Mouse (Mus musculus) limb, embryonic 10.5 days (tissue): ENCODE results near the gene Mtmr12. TPM values are rescaled to one million over a fixed set of nuclear protein-coding genes. Genes with fewer than 3 reads are reported as not detected.

Source experiments
- DNase-seq: peaks from one replicate; pipeline ENCODE4 v3.0.0-alpha.2; 2017; ENCODE audit warnings: low spot score
- H3K27ac ChIP-seq: fragments of 300-500 bp; sonication (generic); 2 replicates; pipeline ENCODE4 v1.5.1; 2016; ENCODE audit warnings: mild to moderate bottlenecking
- H3K27me3 ChIP-seq: fragments of 300-500 bp; sonication (generic); 2 replicates; pipeline ENCODE4 v1.6.1; 2016; ENCODE audit warnings: low read depth, mild to moderate bottlenecking; ENCODE audit not compliant: poor library complexity, severe bottlenecking
- H3K36me3 ChIP-seq: fragments of 300-500 bp; sonication (generic); 2 replicates; pipeline ENCODE4 v1.6.1; 2016; ENCODE audit warnings: mild to moderate bottlenecking, moderate library complexity
- H3K4me1 ChIP-seq: fragments of 300-500 bp; sonication (generic); 2 replicates; pipeline ENCODE4 v1.6.1; 2016
- H3K4me3 ChIP-seq: fragments of 300-500 bp; sonication (generic); 2 replicates; pipeline ENCODE4 v1.5.1; 2016; ENCODE audit warnings: mild to moderate bottlenecking, moderate library complexity
- H3K9me3 ChIP-seq: fragments of 300-500 bp; sonication (generic); replicated peaks from 2 replicates; pipeline ENCODE4 v1.6.1; 2016; ENCODE audit warnings: mild to moderate bottlenecking
- WGBS: fragments of 180-500 bp; shearing (Covaris S2); methylation state at CpG from one replicate; pipeline ENCODE4 v1.1.7; 2016; 5-methylcytosine and 5-hydroxymethylcytosine counted together
- polyA plus RNA-seq: library from polyadenylated mRNA; unstranded; fragments of >200 nt; fragmentation: Nextera tagmentation; extraction: Ambion mirVana; gene quantifications from 2 replicates; pipeline ENCODE4 v1.2.1, GENCODE M21; 2016

Gene Mtmr12
- polyA plus RNA-seq, 1 experiment from 2014 or later: 22.3 TPM

DNA sequence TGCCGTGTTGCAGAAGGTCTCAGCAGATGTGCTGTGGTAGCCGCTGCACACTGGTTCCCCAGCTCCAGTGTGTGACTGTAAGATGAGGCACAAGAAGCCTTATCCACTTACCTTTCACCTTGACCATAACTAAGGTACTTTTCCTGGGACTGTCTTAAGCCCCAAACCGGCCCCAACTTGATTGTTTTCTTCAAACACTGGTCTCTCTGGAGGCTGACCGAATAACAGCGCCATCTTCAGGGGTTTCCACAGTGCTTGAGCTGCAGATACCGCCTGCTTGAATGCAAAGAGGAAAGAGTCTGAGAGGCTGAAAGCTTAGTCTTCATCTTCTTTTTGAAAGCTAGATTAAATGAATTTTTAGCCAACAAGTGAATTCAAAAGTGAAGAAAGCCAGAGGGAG is 26.6 kb downstream of the Mtmr12 start:
- H3K9me3 ChIP-seq: no peaks in the 10 kb centered on the region
- H3K4me1 ChIP-seq: peaks cover 22% of the 10 kb centered on the region
- 85% methylated on average over 6 of the region's 6 CpGs for WGBS
- no peak overlapping the region for H3K4me3 ChIP-seq
- DNase-seq: no peak
- no peak overlapping the region for H3K27ac ChIP-seq
- peaks cover 37% of the 10 kb centered on the region for H3K36me3 ChIP-seq
- no peaks in the 10 kb centered on the region for H3K27me3 ChIP-seq

DNA sequence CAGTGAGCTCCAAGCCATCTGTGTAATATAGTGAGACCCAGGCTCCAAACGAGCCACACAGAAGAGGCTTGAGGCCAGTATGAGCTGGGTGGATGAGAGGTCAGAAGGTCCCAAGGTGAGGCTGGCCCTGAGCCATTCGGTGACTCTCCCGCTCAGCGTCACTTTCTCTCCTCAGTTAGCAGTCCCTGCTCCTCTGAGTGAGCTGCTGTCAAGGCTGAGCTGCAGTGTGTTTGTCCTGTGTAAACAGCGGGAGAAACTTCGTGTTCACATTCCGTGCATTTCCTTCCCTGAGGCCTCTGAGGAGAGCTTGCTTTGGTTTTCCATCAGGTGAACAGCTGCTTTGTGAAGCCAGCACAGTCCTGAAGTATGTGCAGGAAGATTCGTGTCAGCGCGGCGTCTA is 27.6 kb downstream of the Mtmr12 start:
- H3K36me3 ChIP-seq: peaks cover 46% of the 10 kb centered on the region
- no peak overlapping the region for H3K4me3 ChIP-seq
- H3K27ac ChIP-seq: 0 out of 2 replicates have a peak overlapping the region, but pooled peaks have one; percentile 33
- H3K4me1 ChIP-seq: peaks cover 22% of the 10 kb centered on the region
- no peak for DNase-seq
- no peaks in the 10 kb centered on the region for H3K27me3 ChIP-seq
- 76% methylated on average over 11 of the region's 11 CpGs for WGBS
- no peaks in the 10 kb centered on the region for H3K9me3 ChIP-seq

DNA sequence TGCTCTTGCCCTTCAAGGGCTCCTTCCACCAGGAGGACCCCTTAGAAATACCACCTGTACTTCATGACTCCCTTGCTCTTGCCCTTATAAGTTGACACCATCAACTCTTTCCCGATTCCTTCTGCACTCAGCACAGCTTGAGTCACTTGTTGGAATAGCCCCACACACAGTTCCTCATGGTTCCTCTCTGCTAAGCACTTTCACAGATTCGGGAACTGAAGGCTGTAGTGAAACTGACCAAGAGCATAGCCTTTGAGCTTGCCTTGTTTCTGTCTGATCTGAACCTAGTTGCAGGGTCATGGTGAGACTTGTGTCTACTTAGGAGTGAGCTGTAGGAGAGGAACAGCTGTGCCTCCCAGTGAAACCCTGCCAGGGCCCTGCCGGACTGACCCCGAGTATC is 28.2 kb downstream of the Mtmr12 start:
- 88% methylated on average over 4 of the region's 4 CpGs for whole genome bisulfite sequencing
- Histone ChIP-seq H3K9me3 (no peaks in the 10 kb centered on the region), H3K36me3 (peaks cover 52% of the 10 kb centered on the region), H3K4me3 (no peak overlapping the region), H3K27ac (0 out of 2 replicates have a peak overlapping the region, but pooled peaks have one; percentile 33), H3K27me3 (no peaks in the 10 kb centered on the region), H3K4me1 (peaks cover 22% of the 10 kb centered on the region)
- DNase-seq: no peak

DNA sequence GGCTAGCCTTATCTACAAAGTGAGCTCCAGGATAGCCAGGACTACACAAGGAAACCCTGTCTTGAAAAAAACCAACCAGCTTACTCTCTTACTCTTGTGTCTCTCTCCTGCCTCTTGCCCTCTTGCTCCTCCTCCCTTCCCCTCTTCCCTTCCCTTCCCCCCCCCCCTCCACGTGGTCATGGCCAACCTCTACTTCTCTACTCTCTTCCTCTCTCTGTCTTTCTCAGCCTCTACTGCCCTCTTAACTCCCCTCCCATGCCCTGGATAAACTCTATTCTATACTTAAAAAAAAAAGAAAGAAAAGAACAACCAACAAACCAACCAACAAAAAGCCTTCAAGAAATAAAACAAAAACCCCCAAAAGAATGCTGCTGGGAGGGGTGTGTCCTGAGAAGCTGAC is 30.7 kb downstream of the Mtmr12 start:
- H3K4me3 ChIP-seq: no peak overlapping the region
- peaks cover 72% of the 10 kb centered on the region for H3K36me3 ChIP-seq
- WGBS: 33% methylated on average over 1 of the region's 1 CpGs

DNA sequence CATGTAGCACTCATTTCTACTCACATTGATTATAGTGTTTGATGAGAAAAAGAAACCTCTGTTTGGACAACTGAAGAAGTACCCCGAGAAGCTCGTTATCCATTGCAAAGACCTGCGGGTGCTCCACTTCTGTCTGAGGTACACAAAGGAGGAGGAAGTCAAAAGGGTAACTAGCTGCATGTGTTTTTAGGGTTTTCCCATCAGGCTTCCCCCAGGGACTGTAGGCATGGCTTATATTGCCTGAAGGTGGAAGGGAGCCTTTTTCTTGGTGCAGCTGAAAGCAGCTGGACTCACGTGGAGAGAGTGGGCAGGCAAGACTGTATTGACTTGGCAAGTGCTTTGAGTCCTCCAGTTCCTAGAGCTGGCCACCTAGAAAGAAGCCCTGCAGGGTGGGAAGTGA is 31.2 kb downstream of the Mtmr12 start:
- Histone ChIP-seq H3K4me3 (no peak overlapping the region), H3K27me3 (no peaks in the 10 kb centered on the region), H3K9me3 (no peaks in the 10 kb centered on the region), H3K27ac (no peak overlapping the region), H3K36me3 (peaks cover 72% of the 10 kb centered on the region), H3K4me1 (peaks cover 13% of the 10 kb centered on the region; the same call in 1 of the 2 replicates)
- WGBS: 73% methylated on average over 4 of the region's 4 CpGs
- DNase-seq: no peak

More for the DNA sequence above, 30.7 kb downstream of the Mtmr12 start:
- Histone ChIP-seq H3K9me3 (no peaks in the 10 kb centered on the region), H3K27me3 (no peaks in the 10 kb centered on the region), H3K4me1 (peaks cover 15% of the 10 kb centered on the region), H3K27ac (no peak overlapping the region)
- no peak for DNase-seq

DNA sequence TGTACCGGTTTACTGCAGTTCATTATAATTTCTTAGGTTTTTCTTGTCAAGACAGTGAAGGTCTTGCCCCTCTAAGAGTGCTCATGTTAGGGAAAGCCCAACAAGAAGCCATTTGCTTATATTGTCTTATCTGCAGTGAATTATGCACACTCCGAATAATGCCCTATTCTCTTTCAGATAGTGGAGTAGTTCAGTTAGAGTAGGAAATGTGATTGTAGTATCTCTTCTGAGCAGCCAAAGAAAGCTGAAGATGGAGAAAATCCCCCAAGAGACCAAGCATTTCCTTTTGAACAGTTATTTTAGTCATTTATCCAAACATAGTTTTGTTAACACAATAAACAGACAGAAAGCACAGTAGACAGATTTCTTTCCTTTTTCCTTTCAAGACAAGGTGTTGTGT is 32.1 kb downstream of the Mtmr12 start:
- Histone ChIP-seq H3K36me3 (peaks cover 66% of the 10 kb centered on the region), H3K27me3 (no peaks in the 10 kb centered on the region), H3K9me3 (no peaks in the 10 kb centered on the region), H3K4me3 (no peak overlapping the region), H3K27ac (no peak overlapping the region), H3K4me1 (peaks cover 13% of the 10 kb centered on the region; the same call in 1 of the 2 replicates)
- no peak for DNase-seq
- 88% methylated on average over 2 of the region's 2 CpGs for WGBS

DNA sequence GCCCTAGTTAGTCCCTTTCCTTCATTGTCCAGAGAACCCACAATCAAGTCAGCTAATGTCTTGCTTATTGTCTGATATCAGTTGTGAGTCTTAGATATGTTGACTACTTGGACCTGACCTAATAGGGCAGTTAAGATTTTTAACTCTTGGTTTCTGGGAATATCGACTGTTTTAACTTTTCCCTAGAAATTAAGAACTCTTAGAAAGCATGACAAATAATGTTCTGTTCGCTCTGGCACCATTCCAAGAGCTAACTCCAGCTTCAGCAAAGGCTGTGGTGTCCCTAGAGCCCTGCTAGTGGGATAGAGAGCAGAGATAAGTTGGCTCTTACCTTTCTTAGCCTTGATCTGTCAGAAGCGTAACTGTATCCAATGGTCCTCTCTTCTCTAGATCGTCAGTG is 32.7 kb downstream of the Mtmr12 start:
- Histone ChIP-seq H3K27ac (no peak overlapping the region), H3K4me3 (no peak overlapping the region), H3K27me3 (no peaks in the 10 kb centered on the region), H3K4me1 (peaks cover 9% of the 10 kb centered on the region; the same call in 1 of the 2 replicates), H3K36me3 (peaks cover 62% of the 10 kb centered on the region), H3K9me3 (no peaks in the 10 kb centered on the region)
- no peak for DNase-seq
- WGBS: 88% methylated on average over 4 of the region's 4 CpGs

DNA sequence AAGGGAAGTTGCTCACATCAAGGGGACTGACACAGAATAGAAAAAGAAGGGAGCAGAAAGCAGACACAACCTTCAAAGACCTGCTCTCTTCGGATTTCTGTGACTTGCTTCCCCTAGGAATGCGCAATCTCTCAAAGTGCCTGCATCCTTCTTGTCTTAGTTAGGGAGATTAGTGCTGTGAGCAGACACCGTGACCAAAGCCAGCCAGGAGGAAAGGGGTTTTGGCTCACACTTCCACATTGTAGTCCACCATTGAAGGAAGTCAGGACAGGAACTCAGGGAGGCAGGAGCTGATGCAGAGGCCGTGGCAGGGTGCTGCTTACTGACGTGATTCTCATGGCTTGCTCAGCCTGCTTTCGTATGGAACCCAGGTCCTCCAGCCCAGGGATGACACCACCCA is 33.5 kb downstream of the Mtmr12 start:
- Histone ChIP-seq H3K4me1 (0 out of 2 replicates have a peak, but pooled peaks cover 7% of the 10 kb centered on the region), H3K4me3 (no peak overlapping the region), H3K27ac (no peak overlapping the region), H3K36me3 (peaks cover 58% of the 10 kb centered on the region), H3K27me3 (no peaks in the 10 kb centered on the region), H3K9me3 (no peaks in the 10 kb centered on the region)
- no peak for DNase-seq
- 89% methylated on average over 6 of the region's 6 CpGs for WGBS

DNA sequence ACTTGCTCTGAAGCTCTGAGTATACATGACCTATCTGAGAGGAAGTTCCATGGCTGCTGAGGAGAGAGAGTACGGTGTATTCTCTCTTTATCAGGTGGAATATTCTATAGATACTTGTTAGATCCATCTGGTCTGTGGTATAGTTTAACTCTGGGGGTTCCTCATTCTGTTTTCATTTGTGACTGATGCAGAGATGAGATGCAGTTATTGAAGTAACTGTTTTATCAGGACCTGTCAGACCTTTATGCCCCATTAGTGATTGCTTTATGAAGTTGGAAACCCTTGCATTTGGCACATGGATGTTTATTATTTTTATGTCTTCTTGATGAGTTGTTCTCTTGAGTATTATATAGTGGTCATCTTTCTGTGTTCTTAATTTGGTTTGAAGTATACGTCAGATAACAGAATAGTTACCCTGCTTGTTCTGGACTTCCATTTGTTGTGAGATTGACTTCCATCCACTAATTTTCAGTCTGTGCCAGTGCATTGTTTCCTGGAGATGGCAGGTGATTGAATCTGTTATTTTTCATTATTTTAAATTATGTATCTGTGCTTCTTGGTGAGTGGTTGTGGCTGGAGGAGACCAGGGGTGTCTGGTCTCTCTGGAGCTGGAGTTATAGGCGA is 36.0 kb downstream of the Mtmr12 start:
- Histone ChIP-seq H3K27me3 (no peaks in the 10 kb centered on the region), H3K4me3 (no peak overlapping the region), H3K9me3 (no peaks in the 10 kb centered on the region), H3K27ac (no peak overlapping the region), H3K4me1 (0 out of 2 replicates have a peak, but pooled peaks cover 3% of the 10 kb centered on the region), H3K36me3 (peaks cover 70% of the 10 kb centered on the region)
- WGBS: 94% methylated on average over 3 of the region's 3 CpGs
- DNase-seq: no peak

DNA sequence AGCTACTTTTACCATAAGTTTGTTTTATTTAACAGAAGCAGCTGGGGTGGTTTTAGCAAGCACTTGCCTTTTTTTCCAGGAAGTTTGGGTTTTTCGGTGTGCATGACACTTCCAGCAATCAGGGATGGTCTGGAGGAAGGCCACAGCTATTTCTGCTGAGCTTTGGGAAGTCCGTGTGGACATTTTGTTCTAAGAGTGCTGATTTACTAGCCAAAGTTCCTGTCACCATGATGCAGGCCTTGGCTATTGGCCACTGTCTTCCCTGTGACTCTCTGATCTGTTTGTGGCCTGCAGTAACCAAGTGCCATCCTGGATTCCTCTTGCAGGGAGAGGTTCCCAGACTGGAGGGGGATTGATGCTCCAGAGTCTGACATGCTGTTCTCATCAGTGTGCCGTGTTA is 39.0 kb downstream of the Mtmr12 start:
- Histone ChIP-seq H3K27me3 (no peaks in the 10 kb centered on the region), H3K9me3 (no peaks in the 10 kb centered on the region), H3K36me3 (peaks cover 55% of the 10 kb centered on the region), H3K4me3 (no peak overlapping the region), H3K4me1 (no peaks in the 10 kb centered on the region), H3K27ac (no peak overlapping the region)
- DNase-seq: no peak
- 84% methylated on average over 3 of the region's 3 CpGs for WGBS

DNA sequence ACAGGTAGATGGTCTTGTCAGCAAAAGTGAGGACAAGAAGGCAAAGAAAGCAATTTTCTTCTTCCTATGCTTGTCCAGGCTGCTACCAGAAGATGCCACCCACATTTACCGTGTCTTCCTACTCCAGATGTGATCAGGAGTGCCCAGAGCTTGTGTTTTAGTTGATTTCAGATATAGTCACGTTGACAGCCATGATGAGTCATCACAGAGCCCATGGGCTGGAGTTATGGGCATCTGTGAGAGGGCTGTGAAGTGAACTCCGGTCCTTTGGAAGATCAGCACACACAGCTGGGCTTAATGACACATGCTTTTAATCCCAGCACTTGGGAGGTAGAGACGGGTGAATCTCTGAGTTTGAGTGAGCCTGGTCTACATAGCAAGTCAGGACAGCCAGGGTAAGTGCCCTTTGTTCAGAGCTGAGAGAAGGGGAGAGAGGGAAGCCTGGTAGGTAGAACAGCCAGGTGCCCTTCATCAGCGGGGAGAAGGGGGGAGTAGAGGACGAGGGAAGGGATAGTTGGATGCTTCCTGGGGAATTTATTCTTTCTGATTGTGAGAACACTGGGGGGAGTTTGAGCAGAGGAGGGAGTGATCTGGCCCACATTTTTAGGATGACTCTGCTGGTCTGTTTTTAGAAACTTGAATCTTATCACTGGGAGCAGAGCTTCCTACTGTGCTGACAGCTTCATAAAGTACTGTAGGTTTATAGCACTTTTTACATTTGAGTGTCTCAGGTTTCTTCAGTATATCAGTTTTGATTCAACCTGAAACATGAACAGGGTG is 40.9 kb downstream of the Mtmr12 start:
- Histone ChIP-seq H3K9me3 (no peaks in the 10 kb centered on the region), H3K4me1 (no peaks in the 10 kb centered on the region), H3K4me3 (no peak overlapping the region), H3K27me3 (no peaks in the 10 kb centered on the region), H3K27ac (no peak overlapping the region), H3K36me3 (peaks cover 44% of the 10 kb centered on the region)
- DNase-seq: no peak
- 81% methylated on average over 6 of the region's 6 CpGs for WGBS

DNA sequence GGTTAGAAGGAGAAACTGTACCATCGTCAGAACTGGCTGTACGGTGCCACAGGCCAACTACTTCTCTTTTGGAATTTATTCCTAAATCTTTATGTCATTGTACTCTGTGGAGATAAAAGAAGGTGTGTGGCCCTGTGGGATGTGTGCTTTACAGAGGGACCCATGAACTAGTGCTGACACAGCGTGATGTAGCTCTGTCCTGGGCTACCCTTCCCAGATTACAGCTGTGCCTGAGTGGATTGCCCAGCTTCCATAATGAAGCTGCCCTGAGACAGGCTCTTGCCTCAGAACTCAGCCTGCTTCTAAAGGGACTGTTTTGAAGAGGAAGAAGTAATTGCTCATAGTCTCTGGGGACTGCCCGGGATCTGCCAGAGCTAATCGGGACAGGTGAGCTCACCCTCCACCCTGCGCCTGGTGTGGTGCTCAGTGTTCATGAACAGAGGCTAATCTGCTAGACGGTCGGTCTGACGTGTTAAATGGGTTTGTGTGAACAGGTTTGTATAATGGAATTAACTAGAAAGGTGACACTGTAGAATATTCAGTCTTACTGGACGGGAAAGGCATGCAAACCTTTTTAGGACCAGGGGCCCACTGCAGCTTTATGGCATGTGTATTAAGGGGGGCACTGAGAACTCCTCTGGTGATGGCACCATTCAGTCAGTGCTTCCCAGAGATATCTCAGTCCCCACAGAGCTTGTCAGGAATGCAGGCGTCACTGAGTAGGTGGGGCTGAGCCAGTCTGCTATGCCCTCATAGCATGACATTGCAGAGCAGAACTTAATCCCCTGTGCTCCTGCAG is 41.7 kb downstream of the Mtmr12 start:
- Histone ChIP-seq H3K36me3 (peaks cover 51% of the 10 kb centered on the region), H3K27ac (no peak overlapping the region), H3K4me1 (no peaks in the 10 kb centered on the region), H3K27me3 (no peaks in the 10 kb centered on the region), H3K9me3 (no peaks in the 10 kb centered on the region), H3K4me3 (no peak overlapping the region)
- WGBS: 80% methylated on average over 11 of the region's 11 CpGs
- DNase-seq: no peak

DNA sequence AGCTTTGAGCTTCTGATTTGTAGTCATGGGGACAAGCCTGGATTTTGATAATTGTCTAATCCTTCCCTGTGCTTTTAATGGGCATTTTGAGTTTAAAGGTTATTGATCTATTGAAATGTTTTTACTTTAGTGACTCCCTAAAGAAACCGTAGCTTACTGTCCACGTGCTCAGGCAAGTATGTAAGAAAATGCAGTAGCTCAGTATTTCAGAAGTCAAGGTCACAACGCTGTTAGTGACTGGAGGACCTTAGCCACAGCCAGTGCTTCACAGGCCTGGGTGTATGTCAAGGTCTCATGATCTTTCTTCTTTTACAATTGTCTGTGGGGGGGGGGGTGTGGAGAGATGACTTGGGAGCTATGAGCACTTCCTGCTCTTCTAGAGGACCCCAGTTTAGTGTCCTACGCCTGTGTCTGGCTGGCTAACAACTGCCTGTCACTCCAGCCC is 42.4 kb downstream of the Mtmr12 start:
- H3K9me3 ChIP-seq: no peaks in the 10 kb centered on the region
- no peaks in the 10 kb centered on the region for H3K4me1 ChIP-seq
- no peaks in the 10 kb centered on the region for H3K27me3 ChIP-seq
- no peak overlapping the region for H3K4me3 ChIP-seq
- WGBS: 82% methylated on average over 4 of the region's 4 CpGs
- DNase-seq: no peak
- H3K27ac ChIP-seq: no peak overlapping the region
- H3K36me3 ChIP-seq: peaks cover 57% of the 10 kb centered on the region
